Mouse (Mus musculus) kidney, postnatal 0 days (tissue): Measurements from ENCODE around the gene Nfic. TPM values are rescaled to one million over a fixed set of nuclear protein-coding genes. Genes with fewer than 3 reads are reported as not detected.

ENCODE experiments used
- ATAC-seq: fragments of 200-750 bp; cut with Nextera tagmentation; replicated peaks from 2 replicates; pipeline ENCODE4 v1.8.0; 2017; ENCODE audit warnings: low read depth, moderate number of reproducible peaks, moderate TSS enrichment, moderate library complexity; ENCODE audit not compliant: low FRiP score
- DNase-seq: peaks from one replicate; pipeline ENCODE4 v3.0.0-alpha.2; 2016; ENCODE audit warnings: low spot score
- H3K27ac ChIP-seq: fragments of 300-500 bp; sonication (generic); 2 replicates; pipeline ENCODE4 v1.5.1; 2014; ENCODE audit warnings: mild to moderate bottlenecking
- H3K27me3 ChIP-seq: fragments of 300-500 bp; sonication (generic); 2 replicates; pipeline ENCODE4 v1.6.1; 2014; ENCODE audit warnings: low read length, mixed read lengths; ENCODE audit not compliant: insufficient read depth
- H3K36me3 ChIP-seq: fragments of 300-500 bp; sonication (generic); 2 replicates; pipeline ENCODE4 v1.6.1; 2014; ENCODE audit warnings: low read length, mixed read lengths; ENCODE audit not compliant: insufficient read depth
- H3K4me1 ChIP-seq: fragments of 300-500 bp; sonication (generic); replicated peaks from 2 replicates; pipeline ENCODE4 v1.6.1; 2014; ENCODE audit warnings: antibody characterized with exemption, low read length, mixed read lengths; ENCODE audit not compliant: insufficient read depth
- H3K4me2 ChIP-seq: fragments of 300-500 bp; sonication (generic); 2 replicates; pipeline ENCODE4 v1.6.1; 2014; ENCODE audit warnings: mild to moderate bottlenecking, low read length, moderate library complexity, mixed read lengths
- H3K4me3 ChIP-seq: fragments of 300-500 bp; sonication (generic); replicated peaks from 2 replicates; pipeline ENCODE4 v1.5.1; 2014; ENCODE audit warnings: low read depth, low read length
- H3K9ac ChIP-seq: fragments of 300-500 bp; sonication (generic); 2 replicates; pipeline ENCODE4 v1.6.1; 2014; ENCODE audit warnings: low read depth, low read length
- H3K9me3 ChIP-seq: fragments of 300-500 bp; sonication (generic); replicated peaks from 2 replicates; pipeline ENCODE4 v1.6.1; 2016; ENCODE audit warnings: low read length, inconsistent platforms, mixed read lengths
- CTCF ChIP-seq: IDR thresholded peaks from 2 replicates; pipeline ENCODE4 v1.5.1; 2016; ENCODE audit warnings: antibody characterized with exemption, low read depth, mild to moderate bottlenecking, moderate library complexity
- WGBS: fragments of 180-500 bp; shearing (Covaris S2); extraction: QIAGEN DNeasy Blood & Tissue Kit; methylation state at CpG from one replicate; pipeline ENCODE4 v1.1.7; 2014; 5-methylcytosine and 5-hydroxymethylcytosine counted together
- polyA plus RNA-seq: library from polyadenylated mRNA; unstranded; fragments of >200 nt; fragmentation: Nextera tagmentation; extraction: Ambion mirVana; gene quantifications from 2 replicates; pipeline ENCODE4 v1.2.1, GENCODE M21; 2015

Nfic gene
- polyA plus RNA-seq, 1 experiment from 2014 or later = 62.3 TPM

GRCm38 (mm10) chr10:81467670-81468235 lies 12.3 kb upstream of the Nfic start:
- H3K4me3 ChIP-seq = no peak overlapping the region
- 82% methylated on average over 16 of the region's 16 CpGs for WGBS
- H3K4me1 ChIP-seq = peaks cover 3% of the 10 kb centered on the region; the same call in 1 of the 2 replicates
- TF ChIP-seq CTCF = no peak
- no peaks in the 10 kb centered on the region for H3K36me3 ChIP-seq
- no peak overlapping the region for H3K27ac ChIP-seq
- no peak overlapping the region for H3K9ac ChIP-seq
- no peaks in the 10 kb centered on the region for H3K9me3 ChIP-seq
- DNase-seq = no peak
- ATAC-seq = no peak
- H3K4me2 ChIP-seq = no peak overlapping the region
- peaks cover 33% of the 10 kb centered on the region for H3K27me3 ChIP-seq

- H3K4me2 ChIP-seq = no peak overlapping the region
- ATAC-seq (no peak), DNase-seq (no peak)
- peaks cover 8% of the 10 kb centered on the region for H3K4me1 ChIP-seq
- peaks cover 33% of the 10 kb centered on the region for H3K27me3 ChIP-seq
- no peaks in the 10 kb centered on the region for H3K36me3 ChIP-seq
- H3K9me3 ChIP-seq = no peaks in the 10 kb centered on the region
- 49% methylated on average over 14 of the region's 14 CpGs for WGBS
- H3K9ac ChIP-seq = no peak overlapping the region
- H3K27ac ChIP-seq = no peak overlapping the region
- no peak overlapping the region for H3K4me3 ChIP-seq
- TF ChIP-seq CTCF = no peak
Measured at GRCm38 (mm10) chr10:81466881-81467280, 11.4 kb upstream of the Nfic start.

- H3K9ac ChIP-seq = no peak overlapping the region
- peaks cover 9% of the 10 kb centered on the region for H3K4me1 ChIP-seq
- no peak for TF ChIP-seq CTCF
- 83% methylated on average over 2 of the region's 2 CpGs for WGBS
- DNase-seq = no peak
- H3K36me3 ChIP-seq = no peaks in the 10 kb centered on the region
- H3K27ac ChIP-seq = no peak overlapping the region
- H3K27me3 ChIP-seq = peaks cover 30% of the 10 kb centered on the region
- ATAC-seq = no peak
- H3K4me3 ChIP-seq = no peak overlapping the region
- H3K9me3 ChIP-seq = no peaks in the 10 kb centered on the region
- H3K4me2 ChIP-seq = no peak overlapping the region
Measured at GRCm38 (mm10) chr10:81466066-81466465, 10.6 kb upstream of the Nfic start.

- H3K9ac ChIP-seq = no peak overlapping the region
- TF ChIP-seq CTCF = no peak
- H3K4me1 ChIP-seq = peaks cover 9% of the 10 kb centered on the region
- DNase-seq (peak; percentile 15), ATAC-seq (peak; percentile 66)
- no peaks in the 10 kb centered on the region for H3K9me3 ChIP-seq
- H3K36me3 ChIP-seq = no peaks in the 10 kb centered on the region
- no peak overlapping the region for H3K27ac ChIP-seq
- H3K4me2 ChIP-seq = no peak overlapping the region
- H3K4me3 ChIP-seq = no peak overlapping the region
- 5% methylated on average over 5 of the region's 5 CpGs for WGBS
- peaks cover 36% of the 10 kb centered on the region for H3K27me3 ChIP-seq
Measured at GRCm38 (mm10) chr10:81465265-81465645, 9.8 kb upstream of the Nfic start.

DNA sequence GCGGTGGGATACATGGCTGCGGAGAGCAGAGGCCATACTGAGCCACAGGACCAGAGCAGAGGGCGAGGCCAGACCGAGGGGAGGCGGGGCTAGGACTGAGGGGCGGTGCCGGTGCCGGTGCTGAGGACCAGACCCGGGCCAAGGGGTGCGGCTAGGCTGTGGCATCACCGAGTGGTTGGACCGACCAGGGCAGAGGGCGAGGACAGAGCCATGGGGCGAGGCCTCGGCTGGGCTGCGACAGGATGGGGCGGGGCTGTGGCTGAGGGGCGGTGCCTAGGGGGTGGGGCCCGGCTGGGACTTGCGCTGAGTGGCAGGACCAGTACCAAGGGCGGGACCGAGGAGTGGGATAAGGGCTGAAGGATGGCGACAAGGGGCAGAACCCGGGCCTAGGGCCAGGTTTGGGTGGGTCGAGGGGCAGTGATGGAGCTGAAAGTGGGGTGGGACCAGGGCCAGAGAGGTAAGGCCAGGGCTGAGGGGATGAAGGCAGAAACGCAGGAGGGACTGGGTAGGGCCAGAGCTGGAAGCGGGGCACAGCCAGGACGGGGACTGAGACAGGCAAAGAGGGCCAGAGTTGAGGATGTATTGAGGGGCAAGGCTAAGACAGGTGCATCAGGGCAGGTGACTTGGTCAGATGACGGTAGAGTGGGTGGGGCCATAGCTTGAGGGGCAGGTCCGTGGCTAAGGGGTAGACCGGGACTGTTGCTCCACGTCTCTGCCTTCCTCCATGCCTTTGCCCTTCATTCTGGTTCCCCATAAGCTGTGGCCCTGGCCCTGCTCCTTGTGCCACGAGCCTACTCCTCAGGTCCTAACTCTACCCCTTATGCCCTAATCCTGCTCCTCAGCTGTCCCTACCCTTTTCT lies 9.2 kb upstream of the Nfic start:
- Histone ChIP-seq H3K4me2 (peak overlapping the region; percentile 50), H3K27me3 (peaks cover 36% of the 10 kb centered on the region), H3K36me3 (no peaks in the 10 kb centered on the region), H3K4me1 (peaks cover 9% of the 10 kb centered on the region), H3K9ac (0 out of 2 replicates have a peak overlapping the region, but pooled peaks have one; percentile 20), H3K9me3 (no peaks in the 10 kb centered on the region), H3K4me3 (peak overlapping the region; percentile 27; the same call in 1 of the 2 replicates), H3K27ac (no peak overlapping the region)
- DNase-seq (peak; percentile 68), ATAC-seq (peak; percentile 87)
- no peak for TF ChIP-seq CTCF
- WGBS = 4% methylated on average over 33 of the region's 33 CpGs

DNA sequence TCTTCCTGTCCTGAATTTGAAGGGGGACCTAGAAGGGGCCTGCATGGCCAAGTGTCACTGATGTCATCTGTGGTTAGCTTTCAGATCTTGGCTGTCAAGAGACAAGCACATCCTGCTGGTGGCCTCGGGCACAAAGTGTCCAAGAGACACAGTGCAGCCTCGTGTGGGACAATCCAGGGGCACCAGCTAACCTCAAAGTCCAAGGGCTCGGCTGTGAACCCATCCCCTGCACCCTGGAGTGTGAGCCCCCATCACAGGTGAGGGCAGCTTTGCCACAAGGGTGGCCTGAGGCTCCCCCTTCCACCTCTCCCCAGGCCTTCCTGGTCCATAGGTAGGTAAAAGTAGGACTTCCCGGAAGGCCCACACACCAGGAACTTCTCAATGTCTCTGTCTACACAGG lies 8.1 kb upstream of the Nfic start:
- H3K27me3 ChIP-seq = peaks cover 44% of the 10 kb centered on the region
- H3K4me1 ChIP-seq = peaks cover 9% of the 10 kb centered on the region
- H3K9me3 ChIP-seq = no peaks in the 10 kb centered on the region
- 64% methylated on average over 4 of the region's 4 CpGs for WGBS
- H3K9ac ChIP-seq = no peak overlapping the region
- DNase-seq (no peak), ATAC-seq (no peak)
- H3K27ac ChIP-seq = no peak overlapping the region
- H3K36me3 ChIP-seq = no peaks in the 10 kb centered on the region
- no peak overlapping the region for H3K4me3 ChIP-seq
- H3K4me2 ChIP-seq = no peak overlapping the region
- TF ChIP-seq CTCF = no peak
